Mouse (Mus musculus) myocyte (in vitro differentiated cells): ENCODE measurements around the gene Serpinb2.

ENCODE experiments used
- E2F4 ChIP-seq: IDR thresholded peaks from one replicate; pipeline ENCODE4 v1.6.1; 2011; ENCODE audit warnings: mild to moderate bottlenecking, control low read depth, moderate library complexity; ENCODE audit not compliant: insufficient read depth
- MAX ChIP-seq: IDR thresholded peaks from one replicate; pipeline ENCODE4 v1.6.1; 2011; ENCODE audit warnings: low read depth, mild to moderate bottlenecking, control low read depth
- MYOD1 ChIP-seq, 3 experiments: IDR thresholded peaks; one replicate each; pipeline ENCODE4 v1.6.1; 2011; ENCODE audit warnings: control low read depth in 2 of 3, low read depth in 2 of 3, mild to moderate bottlenecking in 2 of 3, moderate library complexity in 1 of 3; ENCODE audit not compliant: insufficient read length in 2 of 3, control insufficient read depth in 1 of 3
- MYOG ChIP-seq, 3 experiments: IDR thresholded peaks; one replicate each; pipeline ENCODE4 v1.6.1; 2011; ENCODE audit warnings: control low read depth in 2 of 3, low read depth in 2 of 3, mild to moderate bottlenecking in 2 of 3; ENCODE audit not compliant: insufficient read length in 2 of 3, control insufficient read depth in 1 of 3, insufficient read depth in 1 of 3
- POLR2A ChIP-seq: IDR thresholded peaks from one replicate; pipeline ENCODE4 v1.6.1; 2011; ENCODE audit warnings: low read depth, mild to moderate bottlenecking, control low read depth, moderate library complexity; ENCODE audit not compliant: insufficient read length
- POLR2AphosphoS2 ChIP-seq: IDR thresholded peaks from one replicate; pipeline ENCODE4 v1.6.1; 2011; ENCODE audit warnings: low read depth, control low read depth; ENCODE audit not compliant: insufficient read length
- TCF12 ChIP-seq: IDR thresholded peaks from one replicate; pipeline ENCODE4 v1.6.1; 2011; ENCODE audit warnings: mild to moderate bottlenecking, control low read depth; ENCODE audit not compliant: poor library complexity, insufficient read depth, severe bottlenecking
- TCF3 ChIP-seq: IDR thresholded peaks from one replicate; pipeline ENCODE4 v1.6.1; 2011; ENCODE audit warnings: low read depth, control low read depth; ENCODE audit not compliant: insufficient read length
- USF1 ChIP-seq: IDR thresholded peaks from one replicate; pipeline ENCODE4 v1.6.1; 2011; ENCODE audit warnings: low read depth, mild to moderate bottlenecking, control low read depth, moderate library complexity

- TF ChIP-seq POLR2A, result no peak
- no peak for TF ChIP-seq POLR2AphosphoS2
- TF ChIP-seq MAX, result no peak
- TF ChIP-seq E2F4, result no peak
- no peak for TF ChIP-seq MYOD1 (IDR thresholded peaks at IDR 0.05; ENCODE audit: control insufficient read depth in 1 of 3, insufficient read length in 2 of 3, low read depth in 2 of 3)
- no peak for TF ChIP-seq USF1
- no peak for TF ChIP-seq TCF3
- TF ChIP-seq TCF12, result no peak
- TF ChIP-seq MYOG (IDR thresholded peaks at IDR 0.05; ENCODE audit: control insufficient read depth in 1 of 3, insufficient read depth in 1 of 3, insufficient read length in 2 of 3, low read depth in 2 of 3), result no peak
Observed at GRCm38 (mm10) chr1:107577514-107577913, 66.3 kb downstream of the Serpinb2 start.
